Mouse (Mus musculus) monocyte, adult 5-6 weeks (primary cell): ENCODE data around the gene Tubb2b. TPM values are rescaled to one million over a fixed set of nuclear protein-coding genes. Genes with fewer than 3 reads are reported as not detected.

Source experiments
- ATAC-seq: fragments of 153-309, 156-312 bp; replicated peaks from 2 replicates; pipeline ENCODE4 v1.8.0; 2017; ENCODE audit warnings: mild to moderate bottlenecking; ENCODE audit not compliant: low TSS enrichment, insufficient number of reproducible peaks, severe bottlenecking, poor library complexity, low FRiP score
- total RNA-seq: library from RNA; stranded (forward); fragments of 200-1000, 200-491, 200-594 nt; gene quantifications from 3 replicates; pipeline ENCODE4 v1.2.3, GENCODE M21; 2017

Tubb2b gene
- total RNA-seq, 1 experiment from 2014 or later, result 5.1 TPM

DNA sequence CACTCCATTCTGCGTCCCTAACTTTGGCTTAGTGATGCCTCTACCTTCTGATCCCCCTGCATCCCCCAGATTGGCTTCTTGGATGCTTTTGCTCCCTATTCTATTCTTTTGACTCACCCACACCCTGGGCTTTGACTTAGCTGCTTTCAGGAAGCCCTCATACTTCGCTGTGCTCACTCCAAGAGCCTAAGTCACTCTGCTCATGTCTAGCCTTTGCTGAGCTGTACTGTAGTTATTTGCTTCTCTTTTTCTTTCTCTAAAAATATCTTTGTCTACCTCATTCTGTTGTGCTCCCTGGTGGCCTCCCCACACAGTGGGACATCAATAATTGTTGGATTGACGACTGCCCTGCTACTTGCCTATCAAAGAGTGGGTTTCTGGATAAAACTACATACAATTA is 17.9 kb upstream of the Tubb2b start:
- no peak for ATAC-seq

DNA sequence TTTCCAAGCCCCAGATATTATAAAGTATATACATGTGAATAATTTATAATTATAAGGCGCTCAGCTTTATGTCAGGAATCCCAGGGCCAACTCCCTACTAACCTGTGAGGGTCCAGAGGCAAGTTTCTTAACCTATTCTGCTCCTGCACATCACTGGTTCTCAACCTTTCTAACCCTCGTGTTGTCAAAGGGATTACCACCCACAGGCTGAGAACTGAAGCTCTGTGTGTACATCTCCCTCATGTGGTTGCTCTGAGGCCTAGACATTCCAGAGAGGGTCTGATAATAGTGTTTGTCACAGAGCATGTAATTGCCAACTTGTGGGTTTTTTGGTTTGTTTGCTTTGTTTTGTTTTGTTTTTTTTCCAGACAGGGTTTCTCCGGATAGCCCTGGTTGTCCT is 16.6 kb upstream of the Tubb2b start:
- ATAC-seq, result no peak

DNA sequence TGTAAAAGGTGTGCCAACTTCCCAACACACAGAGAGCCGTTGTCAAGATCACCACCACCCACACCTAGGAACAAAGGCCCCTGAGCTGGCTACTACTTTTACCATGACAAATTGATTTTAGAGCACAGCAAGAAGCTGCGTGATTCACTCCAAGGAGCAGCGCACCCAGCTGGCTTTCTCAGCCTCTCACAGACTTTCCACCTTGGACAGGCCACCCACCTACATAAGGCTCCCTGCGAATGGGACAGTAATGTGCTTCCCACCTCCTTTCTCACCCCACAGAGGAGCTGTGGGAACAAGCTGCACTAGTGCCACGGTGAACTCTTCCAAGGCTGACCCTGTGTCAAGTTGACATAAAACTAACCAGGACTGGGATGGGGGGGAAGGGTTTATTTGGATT is 13.1 kb upstream of the Tubb2b start:
- ATAC-seq, result no peak

DNA sequence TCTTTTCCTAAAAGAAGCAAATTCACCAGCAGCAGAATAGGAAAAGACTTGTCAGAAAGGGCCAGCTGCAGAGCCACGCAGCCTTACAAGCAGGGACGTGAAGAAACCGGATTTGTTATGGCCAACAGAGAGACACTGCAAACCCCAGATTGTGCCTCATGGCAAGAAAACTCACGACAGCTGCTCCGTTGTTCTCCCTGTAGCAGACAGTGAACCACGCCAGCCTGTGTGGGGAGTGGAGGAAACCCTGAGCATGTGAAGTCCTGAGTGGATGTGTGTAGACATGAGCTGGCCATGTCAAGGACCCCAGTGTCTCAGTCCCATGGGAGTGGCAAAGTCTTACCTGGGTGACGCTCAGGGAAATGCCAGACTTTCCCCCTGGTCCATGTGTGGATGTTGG is 6.3 kb upstream of the Tubb2b start:
- ATAC-seq, result no peak

DNA sequence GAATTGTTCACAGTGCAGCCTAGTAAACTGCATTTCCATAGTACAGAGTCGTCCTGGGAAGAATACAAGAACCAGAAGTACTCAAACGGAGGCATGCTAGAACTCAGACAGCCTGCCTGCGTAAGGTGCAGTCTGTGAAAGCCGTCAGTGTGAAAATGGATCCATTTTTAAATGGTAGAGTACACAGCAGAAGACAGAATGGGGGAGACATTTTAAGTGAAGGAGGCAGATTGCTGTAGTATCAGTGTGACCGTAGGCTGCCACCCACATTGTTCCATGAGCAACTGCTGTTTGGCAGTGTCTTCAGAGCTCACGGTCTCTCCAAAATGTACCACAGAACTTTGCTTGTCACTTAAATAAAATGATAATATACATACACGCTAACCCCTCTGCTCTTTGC is 4.0 kb upstream of the Tubb2b start:
- no peak for ATAC-seq

DNA sequence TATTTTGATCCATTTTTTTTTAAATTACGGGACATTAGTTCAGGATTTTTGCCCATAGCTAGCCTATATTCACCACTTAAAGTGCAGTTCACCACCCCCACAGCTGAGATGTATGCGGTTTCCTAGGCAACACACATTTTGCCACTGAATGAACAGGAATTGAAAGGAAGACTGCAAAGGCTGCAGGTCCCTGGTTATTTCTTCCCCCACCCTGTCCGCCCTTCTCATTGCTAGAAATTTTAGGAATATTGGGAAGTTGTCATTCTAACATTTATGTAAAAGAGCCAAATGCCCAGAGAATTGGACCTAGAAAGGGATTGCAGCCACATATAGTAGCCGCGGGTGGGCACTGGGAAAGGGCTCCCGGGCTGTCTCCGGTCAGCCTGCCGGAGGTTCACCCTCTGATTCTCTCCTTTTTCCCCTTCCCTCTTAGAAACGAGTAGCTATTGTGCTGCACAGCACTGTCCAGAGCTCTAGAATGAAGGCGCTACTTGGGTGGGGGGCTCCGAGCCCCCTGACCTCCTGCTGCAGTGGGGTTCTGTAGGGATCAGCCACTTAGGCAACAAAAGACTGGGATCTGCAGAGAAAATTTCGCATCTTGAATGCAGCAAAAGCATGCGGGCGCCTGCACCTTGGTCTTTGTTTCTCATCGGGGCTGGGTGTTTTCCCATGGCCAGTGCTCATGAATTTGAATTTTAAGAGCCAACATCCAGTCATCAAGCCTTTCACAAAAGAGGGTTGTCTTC is 3.2 kb upstream of the Tubb2b start:
- ATAC-seq, result no peak

DNA sequence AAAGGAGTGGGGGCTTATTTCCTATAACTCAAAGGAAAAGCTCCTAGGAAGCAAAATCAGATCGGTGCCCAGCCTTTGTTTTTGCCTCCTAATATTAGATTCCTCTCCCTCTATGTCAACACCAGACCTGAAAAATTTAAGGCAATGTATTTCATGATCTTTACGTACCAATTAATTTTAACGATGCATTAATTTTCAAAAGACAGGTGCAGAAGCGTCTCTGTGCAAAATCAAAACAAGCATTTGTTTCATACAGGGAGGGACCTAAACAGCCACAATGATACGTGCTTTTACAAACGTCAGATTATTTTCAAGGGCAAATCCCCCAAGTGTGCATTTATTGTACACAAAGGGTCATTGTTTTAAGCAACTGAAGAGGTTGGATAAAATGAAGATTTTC is 2.6 kb upstream of the Tubb2b start:
- ATAC-seq, result no peak

DNA sequence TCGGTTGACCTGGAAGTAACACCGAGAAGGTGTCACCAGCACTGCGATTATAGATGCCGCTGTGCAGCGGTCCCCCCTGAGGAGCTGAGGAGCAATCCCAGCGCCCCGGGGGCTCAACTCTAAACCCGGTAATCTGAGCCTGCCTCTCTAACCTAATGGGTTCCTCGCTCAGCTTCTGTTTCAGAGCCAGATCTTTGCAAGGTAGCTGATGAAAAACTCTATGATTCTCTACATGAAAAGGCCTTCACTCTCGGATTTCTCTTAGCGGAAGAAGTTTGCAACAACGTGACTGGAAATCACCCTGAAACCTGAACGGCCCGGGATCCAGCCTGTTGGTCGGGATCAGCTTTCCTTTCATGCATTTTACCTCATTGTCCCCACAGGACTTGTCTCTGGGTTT is 2.0 kb upstream of the Tubb2b start:
- no peak for ATAC-seq

DNA sequence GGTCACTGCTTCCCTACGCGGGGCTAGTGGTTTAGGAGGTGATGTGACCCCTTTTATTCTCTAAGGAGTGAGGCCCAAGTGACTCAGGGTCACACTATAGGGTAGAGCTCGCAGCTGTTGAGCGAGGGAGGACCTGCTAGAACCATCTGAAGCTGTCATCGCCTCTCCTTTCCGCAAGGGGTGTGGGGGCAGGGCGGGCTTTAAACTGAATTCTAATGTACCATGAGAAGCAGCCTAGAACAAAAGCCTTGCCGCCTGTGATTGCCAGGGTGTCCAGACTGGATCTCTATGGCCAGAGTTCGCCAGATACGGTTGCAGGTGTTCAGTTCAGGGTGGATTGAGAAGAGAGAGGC is 1.4 kb upstream of the Tubb2b start:
- ATAC-seq, result peak; percentile 42

DNA sequence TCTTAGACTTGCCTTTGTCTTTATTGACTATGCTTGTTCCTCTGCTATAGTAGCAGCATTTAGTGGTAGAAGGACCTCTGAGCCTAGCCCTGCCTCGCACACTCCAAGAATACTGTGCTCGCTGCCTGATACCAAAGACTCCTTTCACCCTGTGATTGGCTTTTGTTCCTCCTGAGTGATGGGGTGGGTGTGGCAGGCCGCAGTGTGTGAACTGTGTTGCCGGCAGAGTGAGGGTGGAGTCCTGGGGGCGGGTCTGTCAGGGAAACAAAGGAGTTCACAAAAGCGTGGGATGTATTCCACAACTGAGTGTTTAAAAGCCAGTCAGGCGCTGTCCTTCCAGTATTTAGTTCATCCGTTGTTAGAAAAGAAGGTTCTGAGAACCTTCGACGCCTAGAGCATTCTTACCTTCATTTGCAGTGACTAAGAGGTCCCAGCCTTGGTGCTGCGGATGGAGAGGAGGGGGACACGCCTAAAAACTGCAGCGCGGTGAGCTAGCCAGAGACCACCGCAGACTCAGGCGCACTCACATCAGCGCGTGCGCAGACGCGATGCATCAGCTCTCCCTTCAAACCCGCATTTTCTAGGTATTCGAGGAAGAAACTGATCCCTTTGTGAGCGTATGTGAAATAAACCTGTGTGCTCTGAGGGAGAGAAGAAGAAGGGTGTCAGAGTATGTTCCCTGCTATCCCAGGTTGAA is 893 bp upstream of the Tubb2b start:
- no peak; the same call in 1 of the 2 replicates for ATAC-seq

DNA sequence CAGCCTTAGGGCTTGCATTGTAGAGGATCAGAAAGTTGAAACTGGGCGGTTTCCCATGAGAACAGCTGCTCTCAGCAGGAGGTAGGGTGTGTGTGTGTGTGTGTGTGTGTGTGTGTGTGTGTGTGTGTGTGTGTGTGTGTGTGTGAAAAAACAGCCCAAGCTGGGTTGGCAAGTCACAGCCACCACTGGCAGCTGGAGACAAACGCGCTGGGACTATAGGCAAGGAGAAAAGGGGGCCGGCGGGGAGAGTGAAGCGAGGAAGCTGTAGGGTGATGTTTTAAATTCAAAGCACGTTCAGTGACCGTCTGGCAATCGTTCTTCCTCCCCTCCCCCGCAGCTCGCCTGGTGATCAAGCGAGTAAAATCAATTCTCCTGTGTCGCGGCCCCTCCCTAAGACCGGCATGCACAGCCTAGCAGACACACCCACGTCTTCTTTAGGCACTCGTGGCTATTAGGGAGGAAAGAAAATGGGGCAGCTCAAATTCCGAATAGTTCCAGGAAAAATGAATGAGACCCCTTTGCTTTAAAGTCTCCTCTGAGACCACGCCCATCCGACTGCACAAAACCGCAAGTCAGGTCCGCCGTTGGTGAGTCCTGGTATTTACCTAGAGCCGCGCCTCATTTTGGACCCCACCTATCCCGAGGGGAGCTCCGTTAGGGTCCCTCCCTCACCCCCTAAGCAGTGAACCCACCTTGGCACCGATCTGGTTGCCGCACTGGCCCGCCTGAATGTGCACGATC is 611 bp downstream of the Tubb2b start:
- peak; percentile 38; the same call in 1 of the 2 replicates for ATAC-seq

DNA sequence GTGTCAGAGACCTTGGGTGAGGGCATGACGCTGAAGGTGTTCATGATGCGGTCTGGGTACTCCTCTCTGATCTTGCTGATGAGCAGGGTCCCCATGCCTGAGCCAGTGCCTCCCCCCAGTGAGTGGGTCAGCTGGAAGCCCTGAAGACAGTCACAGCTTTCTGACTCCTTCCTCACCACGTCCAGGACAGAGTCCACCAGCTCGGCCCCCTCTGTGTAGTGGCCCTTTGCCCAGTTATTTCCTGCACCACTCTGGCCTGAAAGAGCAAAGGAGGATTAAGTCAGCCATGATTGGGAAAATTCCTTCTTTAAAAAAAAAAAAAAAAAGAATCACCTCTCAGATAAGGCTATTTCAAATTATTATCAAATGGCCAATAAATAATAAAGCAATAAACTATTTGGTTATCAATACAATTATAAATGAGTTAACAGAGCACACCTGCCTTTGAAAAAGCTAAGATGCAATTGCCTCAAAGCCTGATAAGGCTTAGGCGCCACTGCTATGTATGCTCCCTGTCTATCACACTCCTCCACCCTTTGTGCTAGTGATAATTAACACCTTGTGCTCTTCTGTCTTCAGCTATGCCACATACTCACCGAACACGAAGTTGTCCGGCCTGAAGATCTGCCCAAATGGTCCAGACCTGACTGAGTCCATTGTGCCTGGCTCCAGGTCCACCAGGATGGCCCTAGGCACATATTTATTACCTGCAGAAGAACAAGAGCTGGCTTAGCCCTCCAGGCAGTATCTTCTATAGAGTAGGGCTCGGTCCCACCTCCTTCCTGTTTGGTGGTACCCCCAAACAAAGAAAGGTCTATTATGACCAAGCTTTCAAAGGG is 1.8 kb downstream of the Tubb2b start:
- no peak for ATAC-seq

DNA sequence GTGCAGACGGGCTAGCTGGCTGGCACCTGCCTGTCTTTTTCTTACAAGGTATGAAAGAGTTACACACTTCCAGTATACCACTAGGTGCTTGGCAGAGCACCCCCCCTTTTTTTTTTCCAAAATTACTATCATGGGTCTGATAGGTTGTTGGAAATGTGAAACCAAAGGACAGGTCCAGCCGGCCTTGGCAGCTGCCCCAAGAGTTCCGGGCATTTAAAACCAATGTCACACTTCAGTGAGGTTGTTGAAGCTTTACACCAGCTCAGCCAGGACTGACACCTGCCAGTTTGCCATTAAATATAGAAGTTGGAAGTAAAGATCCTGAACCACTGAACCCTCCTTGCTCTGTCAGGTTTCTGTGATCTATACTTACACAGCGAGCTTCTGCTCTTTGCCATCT is 4.6 kb downstream of the Tubb2b start:
- ATAC-seq, result no peak

DNA sequence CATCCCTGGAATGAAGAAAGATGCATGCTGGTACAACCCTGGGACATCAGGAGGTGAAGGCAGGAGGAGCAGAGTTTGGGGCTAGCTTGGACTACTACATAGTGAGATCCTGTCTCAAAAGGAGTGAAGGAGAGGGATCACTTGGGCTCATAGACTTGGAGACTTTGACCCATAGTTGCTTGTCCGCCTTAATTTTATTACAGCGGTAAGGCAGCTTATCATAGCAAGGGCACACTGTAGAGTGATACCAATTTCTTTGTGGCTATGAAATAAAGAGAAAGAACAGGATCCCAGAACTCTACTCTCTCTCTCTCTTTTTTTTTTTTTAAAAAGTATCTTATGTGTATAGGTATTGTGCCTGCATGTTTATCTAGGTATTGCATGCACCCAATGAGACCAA is 9.7 kb downstream of the Tubb2b start:
- ATAC-seq, result no peak

DNA sequence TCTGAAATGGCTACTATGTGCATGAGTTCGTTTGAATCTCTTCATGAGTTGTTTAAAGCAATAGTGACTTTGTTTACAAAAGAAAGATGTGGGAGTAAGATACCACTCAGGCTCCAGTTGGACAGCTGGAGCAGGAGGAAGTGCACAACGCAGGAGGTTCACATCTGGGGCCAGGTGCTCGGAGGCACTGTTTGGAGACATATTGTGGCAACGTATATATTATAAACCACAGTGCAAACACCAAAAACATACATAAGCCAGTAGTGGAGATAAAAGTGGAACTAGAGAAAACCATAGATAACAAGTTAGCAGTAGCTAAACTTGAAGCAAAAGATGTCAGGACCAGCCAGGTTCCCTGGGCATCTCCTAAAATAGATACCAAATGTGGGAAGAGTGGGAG is 10.9 kb downstream of the Tubb2b start:
- ATAC-seq, result no peak

DNA sequence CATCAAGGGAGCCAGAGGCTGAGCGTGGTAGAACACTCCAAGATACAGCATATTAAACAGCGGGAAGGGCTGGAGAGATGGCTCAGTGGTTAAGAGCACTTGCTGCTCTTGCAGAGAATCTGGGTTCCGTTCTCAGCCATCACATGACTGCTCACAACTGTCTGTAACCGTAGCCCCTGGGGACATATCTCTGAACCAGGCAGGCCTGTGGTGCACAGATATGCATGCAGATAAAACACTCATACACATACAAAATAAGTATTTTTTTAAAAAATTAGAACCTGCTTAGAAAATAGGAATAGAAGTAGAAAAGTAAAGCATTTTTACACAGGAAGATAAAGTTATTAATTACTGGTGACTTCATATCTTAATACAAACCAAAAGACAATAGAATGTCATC is 11.4 kb downstream of the Tubb2b start:
- ATAC-seq, result no peak

DNA sequence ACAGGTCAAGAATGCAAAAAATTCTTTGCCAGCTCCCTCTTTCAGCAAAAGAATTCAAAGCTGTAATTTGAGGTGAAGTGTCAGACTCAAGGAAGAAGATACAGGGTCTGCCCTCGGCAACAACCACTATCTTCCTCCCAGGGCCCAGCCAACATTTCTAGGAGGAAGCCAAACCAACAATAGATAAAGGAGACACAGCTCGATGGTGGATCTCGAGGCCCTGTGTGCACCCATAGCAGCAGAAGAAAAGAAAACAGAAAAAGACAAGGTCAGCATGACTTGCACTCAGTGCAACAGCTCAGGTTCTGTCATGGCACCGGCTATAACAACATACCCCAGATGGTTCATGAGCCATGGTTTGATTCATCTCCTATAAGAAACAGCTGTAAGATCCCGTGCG is 13.8 kb downstream of the Tubb2b start:
- no peak for ATAC-seq

DNA sequence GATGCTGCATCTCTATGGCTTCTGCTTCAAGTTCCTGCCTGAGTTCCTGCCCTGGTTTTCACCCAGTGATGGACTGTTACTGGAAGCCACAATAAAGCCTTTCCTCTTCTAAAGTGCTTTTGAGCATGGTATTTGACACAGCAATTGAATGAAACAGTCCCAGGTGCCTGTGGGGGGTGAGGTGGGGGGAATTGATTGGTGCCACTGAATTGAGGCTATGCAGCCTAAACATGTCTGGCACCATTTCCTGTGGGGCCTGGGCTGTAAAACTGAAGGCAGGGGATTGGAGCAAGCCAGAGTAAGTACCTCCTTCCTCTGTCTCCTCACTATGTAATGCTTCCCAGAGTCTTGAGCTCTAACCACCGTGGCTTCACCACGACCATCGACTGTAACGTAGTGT is 15.6 kb downstream of the Tubb2b start:
- no peak for ATAC-seq

DNA sequence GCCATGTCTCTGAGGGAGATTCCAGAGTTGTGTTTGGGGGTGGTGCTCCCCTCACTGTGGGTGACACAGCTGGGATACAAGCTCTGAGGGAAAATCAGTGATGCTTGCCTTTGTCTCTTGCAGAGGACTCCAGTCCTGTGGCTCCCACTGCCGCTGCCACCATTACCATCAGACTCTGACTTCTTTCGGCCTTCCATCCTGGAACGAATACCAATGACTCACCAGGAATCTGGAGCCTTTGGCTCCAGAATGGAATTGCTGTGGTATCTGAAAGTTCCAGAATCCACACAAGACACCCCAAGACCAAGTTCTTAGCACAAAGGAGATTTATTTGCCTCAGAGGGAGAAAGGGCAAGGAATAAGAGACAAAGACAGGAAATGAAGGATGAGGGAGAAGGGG is 17.2 kb downstream of the Tubb2b start:
- ATAC-seq, result no peak
